Mouse (Mus musculus) stomach, embryonic 15.5 days (tissue): Measurements from ENCODE around the gene Sigmar1. TPM values are rescaled to one million over a fixed set of nuclear protein-coding genes. Genes with fewer than 3 reads are reported as not detected.

Source experiments
- ATAC-seq: fragments of 200-750 bp; cut with Nextera tagmentation; 2 replicates; pipeline ENCODE4 v1.8.0; 2017; ENCODE audit warnings: low read depth, moderate number of reproducible peaks, moderate TSS enrichment; ENCODE audit not compliant: insufficient read depth, low FRiP score
- H3K27ac ChIP-seq: fragments of 300-500 bp; sonication (generic); 2 replicates; pipeline ENCODE4 v1.5.1; 2015; ENCODE audit warnings: mild to moderate bottlenecking, inconsistent platforms
- H3K27me3 ChIP-seq: fragments of 300-500 bp; sonication (generic); replicated peaks from 2 replicates; pipeline ENCODE4 v1.6.1; 2015; ENCODE audit warnings: inconsistent platforms
- H3K36me3 ChIP-seq: fragments of 300-500 bp; sonication (generic); 2 replicates; pipeline ENCODE4 v1.6.1; 2015; ENCODE audit warnings: inconsistent platforms
- H3K4me1 ChIP-seq: fragments of 300-500 bp; sonication (generic); 2 replicates; pipeline ENCODE4 v1.6.1; 2015; ENCODE audit warnings: inconsistent platforms
- H3K4me2 ChIP-seq: fragments of 300-500 bp; sonication (generic); 2 replicates; pipeline ENCODE4 v1.6.1; 2015; ENCODE audit warnings: mild to moderate bottlenecking, inconsistent platforms
- H3K4me3 ChIP-seq: fragments of 300-500 bp; sonication (generic); replicated peaks from 2 replicates; pipeline ENCODE4 v1.5.1; 2015; ENCODE audit warnings: inconsistent platforms
- H3K9ac ChIP-seq: fragments of 300-500 bp; sonication (generic); 2 replicates; pipeline ENCODE4 v1.6.1; 2015; ENCODE audit warnings: inconsistent platforms
- H3K9me3 ChIP-seq: fragments of 300-500 bp; sonication (generic); 2 replicates; pipeline ENCODE4 v1.6.1; 2016; ENCODE audit warnings: inconsistent platforms
- WGBS: fragments of 180-500 bp; shearing (Covaris S2); methylation state at CpG from one replicate; pipeline ENCODE4 v1.1.7; 2015; 5-methylcytosine and 5-hydroxymethylcytosine counted together
- polyA plus RNA-seq: library from polyadenylated mRNA; unstranded; fragments of >200 nt; fragmentation: Nextera tagmentation; extraction: Ambion mirVana; gene quantifications from 2 replicates; pipeline ENCODE4 v1.2.1, GENCODE M21; 2015

Sigmar1 gene
- polyA plus RNA-seq, 1 experiment from 2014 or later: 82.2 TPM

GRCm38 (mm10) chr4:41745021-41745420, 10.9 kb downstream of the Sigmar1 start:
- Histone ChIP-seq H3K9me3 (0 out of 2 replicates have a peak, but pooled peaks cover 4% of the 10 kb centered on the region), H3K4me1 (peaks cover 6% of the 10 kb centered on the region; the same call in 1 of the 2 replicates), H3K27ac (no peak overlapping the region), H3K4me2 (no peak overlapping the region), H3K9ac (no peak overlapping the region), H3K27me3 (no peaks in the 10 kb centered on the region), H3K4me3 (no peak overlapping the region), H3K36me3 (no peaks in the 10 kb centered on the region)
- ATAC-seq: no peak
- WGBS: 59% methylated on average over 1 of the region's 1 CpGs

GRCm38 (mm10) chr4:41744131-41744530, 11.8 kb downstream of the Sigmar1 start:
- no peak overlapping the region for H3K4me2 ChIP-seq
- no peak overlapping the region for H3K27ac ChIP-seq
- no peaks in the 10 kb centered on the region for H3K27me3 ChIP-seq
- no peak for ATAC-seq
- WGBS: 56% methylated on average over 2 of the region's 2 CpGs
- H3K36me3 ChIP-seq: 0 out of 2 replicates have a peak, but pooled peaks cover 2% of the 10 kb centered on the region
- 0 out of 2 replicates have a peak, but pooled peaks cover 4% of the 10 kb centered on the region for H3K9me3 ChIP-seq
- no peak overlapping the region for H3K9ac ChIP-seq
- H3K4me1 ChIP-seq: peaks cover 11% of the 10 kb centered on the region; the same call in 1 of the 2 replicates
- H3K4me3 ChIP-seq: no peak overlapping the region

- peak; percentile 96 for ATAC-seq
- WGBS: 0% methylated on average over 27 of the region's 27 CpGs
- Histone ChIP-seq H3K27ac (peak overlapping the region; percentile 85), H3K4me3 (peak overlapping the region; percentile 65), H3K36me3 (0 out of 2 replicates have a peak, but pooled peaks cover 2% of the 10 kb centered on the region), H3K9me3 (no peaks in the 10 kb centered on the region), H3K27me3 (no peaks in the 10 kb centered on the region), H3K4me2 (peak overlapping the region; percentile 92), H3K9ac (peak overlapping the region; percentile 73; the same call in 1 of the 2 replicates), H3K4me1 (peaks cover 11% of the 10 kb centered on the region; the same call in 1 of the 2 replicates)
Measured at GRCm38 (mm10) chr4:41741158-41741560, 14.8 kb downstream of the Sigmar1 start.

GRCm38 (mm10) chr4:41740380-41741157, 15.4 kb downstream of the Sigmar1 start:
- peak overlapping the region; percentile 73; the same call in 1 of the 2 replicates for H3K9ac ChIP-seq
- H3K4me1 ChIP-seq: peaks cover 11% of the 10 kb centered on the region; the same call in 1 of the 2 replicates
- H3K4me3 ChIP-seq: peak overlapping the region; percentile 65
- H3K36me3 ChIP-seq: 0 out of 2 replicates have a peak, but pooled peaks cover 2% of the 10 kb centered on the region
- no peaks in the 10 kb centered on the region for H3K9me3 ChIP-seq
- no peaks in the 10 kb centered on the region for H3K27me3 ChIP-seq
- peak overlapping the region; percentile 92 for H3K4me2 ChIP-seq
- peak overlapping the region; percentile 85 for H3K27ac ChIP-seq
- peak; percentile 72 for ATAC-seq
- WGBS: under 1% methylated on average over 48 of the region's 48 CpGs

GRCm38 (mm10) chr4:41739260-41739659, 16.7 kb downstream of the Sigmar1 start:
- WGBS: 91% methylated on average over 13 of the region's 13 CpGs
- no peak for ATAC-seq
- Histone ChIP-seq H3K9me3 (no peaks in the 10 kb centered on the region), H3K27ac (no peak overlapping the region), H3K36me3 (0 out of 2 replicates have a peak, but pooled peaks cover 2% of the 10 kb centered on the region), H3K4me1 (peaks cover 11% of the 10 kb centered on the region; the same call in 1 of the 2 replicates), H3K4me3 (0 out of 2 replicates have a peak overlapping the region, but pooled peaks have one; percentile 65), H3K9ac (no peak overlapping the region), H3K4me2 (peak overlapping the region; percentile 92; the same call in 1 of the 2 replicates), H3K27me3 (no peaks in the 10 kb centered on the region)

- Histone ChIP-seq H3K9ac (no peak overlapping the region), H3K4me1 (peaks cover 11% of the 10 kb centered on the region; the same call in 1 of the 2 replicates), H3K4me2 (no peak overlapping the region), H3K4me3 (no peak overlapping the region), H3K27me3 (peaks cover 5% of the 10 kb centered on the region; the same call in 1 of the 2 replicates), H3K27ac (no peak overlapping the region), H3K9me3 (no peaks in the 10 kb centered on the region), H3K36me3 (0 out of 2 replicates have a peak, but pooled peaks cover 2% of the 10 kb centered on the region)
- 58% methylated on average over 1 of the region's 1 CpGs for WGBS
- ATAC-seq: no peak
Measured at GRCm38 (mm10) chr4:41738256-41738603, 17.7 kb downstream of the Sigmar1 start.

- ATAC-seq: no peak
- Histone ChIP-seq H3K4me3 (no peak overlapping the region), H3K27ac (no peak overlapping the region), H3K9me3 (no peaks in the 10 kb centered on the region), H3K27me3 (peaks cover 10% of the 10 kb centered on the region), H3K36me3 (0 out of 2 replicates have a peak, but pooled peaks cover 2% of the 10 kb centered on the region), H3K9ac (no peak overlapping the region), H3K4me1 (peaks cover 11% of the 10 kb centered on the region; the same call in 1 of the 2 replicates), H3K4me2 (no peak overlapping the region)
- WGBS: 35% methylated on average over 8 of the region's 8 CpGs
Measured at GRCm38 (mm10) chr4:41737602-41738255, 18.2 kb downstream of the Sigmar1 start.

- H3K36me3 ChIP-seq: no peaks in the 10 kb centered on the region
- H3K4me2 ChIP-seq: peak within 1 kb of the TSS; percentile 83
- H3K27me3 ChIP-seq: peaks cover 66% of the 10 kb centered on the region
- no peak within 1 kb of the TSS for H3K9ac ChIP-seq
- H3K27ac ChIP-seq: no peak within 1 kb of the TSS
- peaks cover 8% of the 10 kb centered on the region for H3K4me1 ChIP-seq
- WGBS: 1% methylated on average over 50 of the region's 50 CpGs
- peak within 1 kb of the TSS; percentile 34 for H3K4me3 ChIP-seq
- H3K9me3 ChIP-seq: no peaks in the 10 kb centered on the region
- no peak for ATAC-seq
Measured at GRCm38 (mm10) chr4:41731052-41731765, 24.7 kb downstream of the Sigmar1 start, which contains the start of gene Arid3c. TSS of gene Arid3c (minus strand) at chr4:41731142.

- 18% methylated on average over 20 of the region's 20 CpGs for WGBS
Measured at GRCm38 (mm10) chr4:41726826-41727621, 28.9 kb downstream of the Sigmar1 start.

GRCm38 (mm10) chr4:41722918-41723351, 33.0 kb downstream of the Sigmar1 start, which contains the start of gene Dctn3:
TSS of gene Dctn3 (minus strand) at chr4:41723170.
- Histone ChIP-seq H3K4me3 (peak within 1 kb of the TSS; percentile 64), H3K9ac (peak within 1 kb of the TSS; percentile 56), H3K27me3 (peaks cover 44% of the 10 kb centered on the region), H3K36me3 (peaks cover 8% of the 10 kb centered on the region), H3K4me2 (peak within 1 kb of the TSS; percentile 69), H3K27ac (no peak within 1 kb of the TSS), H3K4me1 (peaks cover 10% of the 10 kb centered on the region; the same call in 1 of the 2 replicates), H3K9me3 (no peaks in the 10 kb centered on the region)
- ATAC-seq: peak; percentile 95
- 0% methylated on average over 27 of the region's 27 CpGs for WGBS

More at GRCm38 (mm10) chr4:41726826-41727621, 28.9 kb downstream of the Sigmar1 start:
- ATAC-seq: no peak
- Histone ChIP-seq H3K4me1 (peaks cover 15% of the 10 kb centered on the region), H3K9me3 (no peaks in the 10 kb centered on the region), H3K36me3 (no peaks in the 10 kb centered on the region), H3K27me3 (peaks cover 78% of the 10 kb centered on the region), H3K27ac (no peak overlapping the region), H3K9ac (no peak overlapping the region), H3K4me2 (no peak overlapping the region), H3K4me3 (no peak overlapping the region)
